Mouse (Mus musculus) A20 (cell line): Measurements from ENCODE around the gene Elovl5.
A peak's percentile ranks its signal among the peaks of the same experiment; 100 is the strongest.

Experiments used
- DNase-seq: peaks from one replicate; pipeline ENCODE4 v3.0.0-alpha.2; 2011; ENCODE audit warnings: low read depth, low spot score

The Elovl5 gene

DNA sequence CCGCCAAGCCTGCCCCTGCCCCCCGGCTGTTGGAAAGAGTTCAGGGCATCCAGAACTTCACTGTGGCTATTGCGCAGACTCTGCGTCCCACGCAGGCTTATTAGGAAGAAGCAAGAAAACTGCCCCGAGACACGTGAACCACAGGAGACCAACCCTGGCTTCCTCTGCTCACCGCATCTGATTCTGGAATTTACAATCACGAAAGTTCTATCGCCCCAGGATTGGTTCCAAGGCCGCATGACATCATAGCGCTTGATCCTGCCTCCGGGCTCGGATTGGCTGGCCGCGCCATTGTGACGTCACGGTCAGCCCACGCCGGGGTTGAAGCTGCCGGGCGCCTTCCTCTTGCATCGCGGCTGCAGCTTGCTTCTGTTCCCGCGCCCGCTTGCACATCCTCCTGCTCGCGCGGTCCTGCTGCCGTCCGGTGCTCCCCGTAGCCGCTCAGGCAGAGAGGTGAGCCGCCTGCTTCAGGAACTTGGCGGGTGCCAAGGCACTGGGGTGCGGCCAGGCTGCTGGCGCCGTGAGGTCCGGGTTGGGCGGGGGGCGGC lies at the start of gene Elovl5:
TSS of gene Elovl5 (plus strand) at position 291 of the 548 bp plus-strand sequence.
- DNase-seq = peak; percentile 98

DNA sequence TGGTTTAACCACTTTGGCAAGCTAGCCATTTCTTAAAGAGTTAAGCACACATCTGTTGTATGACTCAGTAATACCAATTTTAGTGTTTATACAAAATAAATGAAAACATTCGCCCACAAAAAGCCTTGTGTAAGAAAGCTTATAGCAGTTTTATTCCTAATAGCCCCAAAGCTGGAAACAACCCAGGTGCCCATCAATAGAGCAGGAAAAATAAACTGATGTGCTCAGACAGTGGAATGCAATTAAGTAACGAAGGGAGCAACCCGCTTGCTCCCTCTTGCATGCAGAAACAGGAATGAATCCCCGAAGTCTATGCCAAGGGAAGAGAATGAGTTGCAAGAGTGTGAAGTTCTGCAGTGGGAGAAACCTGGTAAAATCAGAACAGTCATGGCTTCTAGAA lies 25.7 kb upstream of the Elovl5 start:
- DNase-seq = no peak

DNA sequence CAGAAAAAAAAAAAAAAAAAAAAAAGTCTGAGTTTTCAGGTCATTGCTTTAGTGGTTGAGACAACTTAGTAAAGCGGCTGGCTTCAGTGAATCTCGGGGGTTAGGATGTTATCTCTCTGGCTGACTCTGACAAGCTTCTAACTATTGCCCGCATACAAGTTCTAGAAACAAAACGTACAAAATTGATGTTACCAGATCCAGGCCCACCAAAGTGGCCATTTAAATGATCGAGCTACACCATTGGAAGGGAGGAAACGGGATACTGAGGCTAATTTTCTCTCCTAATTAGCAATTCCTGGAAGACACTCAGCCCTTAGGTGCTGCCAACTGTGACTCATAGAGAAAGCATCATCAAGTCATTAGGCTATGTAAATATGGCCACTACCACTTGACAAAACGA lies 18.6 kb upstream of the Elovl5 start:
- no peak for DNase-seq

DNA sequence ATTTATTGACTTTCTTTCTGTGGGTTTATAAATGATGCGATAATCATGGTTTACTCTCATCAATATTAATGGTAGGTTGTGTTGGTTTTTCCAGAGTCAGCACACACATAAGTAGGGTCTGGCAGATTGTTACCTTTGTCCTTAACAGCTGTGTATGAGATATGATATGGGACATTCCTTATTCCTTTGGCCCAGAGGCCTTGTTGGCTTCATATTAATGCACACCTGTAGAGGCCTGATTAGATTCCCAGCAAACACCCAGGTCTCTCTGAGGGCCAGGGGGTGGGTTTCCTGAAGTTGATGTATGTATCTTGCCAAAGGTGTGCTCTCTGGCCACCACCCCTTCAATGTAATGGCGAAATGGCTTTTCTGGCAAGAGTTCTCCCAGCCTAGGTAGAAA lies 13.0 kb upstream of the Elovl5 start:
- no peak for DNase-seq

DNA sequence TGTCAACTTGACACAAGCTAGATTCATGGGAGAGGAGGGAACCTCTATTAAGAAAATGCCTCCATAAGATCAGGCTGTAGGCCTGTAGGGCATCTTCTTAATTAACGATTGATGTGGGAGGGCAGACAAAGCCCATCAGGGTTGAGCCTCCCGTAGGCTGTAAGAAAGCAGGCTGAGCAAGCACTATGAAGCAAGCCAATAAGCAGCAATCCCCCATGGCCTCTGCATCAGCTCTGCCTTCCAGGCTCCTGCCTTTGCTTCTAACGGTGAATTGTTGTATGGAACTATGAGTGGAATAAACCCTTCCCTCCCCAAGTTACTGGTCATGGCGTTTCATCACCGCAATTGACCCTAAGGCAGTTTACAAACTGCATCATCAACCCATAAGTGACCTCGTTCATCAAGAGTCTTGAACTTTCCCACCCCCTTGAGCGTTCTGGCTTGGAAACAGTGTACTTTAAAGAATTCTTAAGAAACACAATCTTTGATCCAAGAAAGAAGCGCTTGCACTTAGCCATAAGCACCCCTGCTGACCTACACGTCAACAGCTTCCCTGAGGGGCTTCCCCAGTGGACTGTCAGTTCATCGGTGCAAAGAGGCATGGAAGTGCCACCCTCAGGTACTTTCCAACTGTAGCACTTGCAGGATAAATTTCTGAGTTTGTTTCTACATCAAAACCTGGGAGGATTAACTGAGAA lies 7.4 kb upstream of the Elovl5 start:
- no peak for DNase-seq

DNA sequence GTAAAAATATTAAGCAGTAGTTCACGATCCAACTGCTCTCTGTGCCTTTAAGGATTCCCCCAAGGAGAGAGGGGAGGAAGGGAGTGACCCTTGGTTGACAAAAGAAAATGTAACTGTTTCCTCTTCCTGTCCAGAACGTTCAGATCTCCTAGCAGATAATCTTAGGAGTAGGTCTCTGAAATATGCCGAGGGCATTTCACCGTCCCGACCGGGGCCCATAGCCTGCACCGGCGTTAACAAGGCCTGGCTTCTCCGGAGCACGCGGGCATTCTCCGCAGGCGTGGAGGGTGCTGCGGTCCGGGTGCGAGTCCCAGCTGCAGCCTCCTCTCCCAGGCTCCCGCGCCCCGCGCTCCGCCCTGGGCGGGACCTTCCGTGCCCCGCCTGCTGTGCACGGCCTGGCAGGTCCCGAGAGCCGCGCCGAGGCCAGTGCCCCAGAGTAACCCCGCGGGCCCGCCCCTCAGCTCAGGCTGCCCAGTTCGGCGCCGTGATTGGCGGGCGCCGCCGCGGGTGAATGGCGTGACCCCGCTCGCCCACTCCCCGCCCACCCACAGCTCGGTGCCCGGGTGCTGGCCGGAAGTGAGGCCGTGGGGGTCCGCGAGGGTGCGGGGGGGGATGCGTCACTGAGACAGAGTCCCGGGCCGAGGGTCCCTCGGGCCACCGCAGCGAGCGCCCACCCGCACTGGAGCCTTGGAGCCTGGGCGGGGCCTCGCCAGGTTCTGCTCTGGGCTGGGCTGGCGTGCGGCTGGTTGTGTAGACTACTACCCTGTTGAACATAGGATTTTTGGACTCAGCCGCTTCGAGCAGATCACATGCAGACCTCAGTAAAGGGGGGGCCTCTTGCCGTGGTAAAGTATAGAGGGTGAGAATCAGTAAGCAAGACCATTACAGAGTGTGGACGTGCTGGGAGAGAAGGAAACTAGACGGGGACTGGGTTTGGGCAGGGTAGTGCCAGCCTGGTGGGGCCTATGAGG lies 6.6 kb upstream of the Elovl5 start:
- DNase-seq = peak; percentile 96

DNA sequence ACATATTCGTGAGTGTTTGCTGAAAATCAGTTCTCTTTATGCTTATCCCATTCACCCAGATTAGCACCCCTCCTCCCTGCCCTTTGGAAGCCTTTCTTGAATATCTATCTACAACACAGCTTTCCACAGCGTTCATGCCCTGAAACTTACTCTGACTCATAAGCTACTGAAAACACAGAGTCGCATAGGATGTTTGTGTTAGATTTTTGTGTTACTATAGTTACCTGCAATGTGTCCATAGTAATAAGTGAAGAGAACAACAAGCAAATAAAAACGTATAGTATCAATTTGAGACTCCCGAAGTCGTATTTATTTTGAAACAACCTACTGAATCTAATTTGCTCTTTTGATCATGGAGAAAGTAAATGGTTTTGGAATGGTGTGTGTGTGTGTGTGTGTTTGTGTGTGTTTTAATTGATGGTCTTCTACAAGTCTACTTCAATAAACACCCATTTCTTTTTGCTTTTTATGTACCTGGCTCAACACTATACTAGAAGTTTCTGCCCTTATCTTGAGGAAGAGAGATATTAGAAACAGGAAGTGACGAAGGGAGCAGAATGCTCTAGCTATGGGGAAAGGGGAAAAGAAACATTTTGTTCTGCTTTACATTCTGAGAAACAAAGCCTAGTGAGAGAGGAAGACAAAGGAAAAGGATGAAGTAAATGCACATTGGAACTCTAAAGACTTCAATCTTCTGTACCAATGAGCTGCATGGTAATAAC lies 5.5 kb upstream of the Elovl5 start:
- DNase-seq = peak; percentile 67

DNA sequence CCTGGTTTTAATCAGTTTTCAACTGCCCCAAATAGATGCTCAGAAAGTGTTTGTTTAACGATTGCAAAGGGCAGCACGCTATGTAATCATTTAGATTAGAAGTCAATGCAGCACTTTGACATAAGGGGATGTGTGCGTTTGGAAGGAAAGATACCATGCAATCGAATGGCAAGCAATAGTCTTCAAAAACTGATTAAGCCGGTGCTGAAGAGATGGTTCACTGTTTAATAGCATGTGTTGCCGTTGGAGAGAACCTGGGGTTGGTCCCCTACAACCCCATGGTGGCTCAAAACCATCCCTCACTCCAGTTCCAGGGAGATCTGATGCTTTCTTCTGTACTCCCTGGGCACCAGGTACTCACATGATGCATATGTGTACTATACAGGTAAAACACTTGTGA lies 4.9 kb upstream of the Elovl5 start:
- DNase-seq = no peak

DNA sequence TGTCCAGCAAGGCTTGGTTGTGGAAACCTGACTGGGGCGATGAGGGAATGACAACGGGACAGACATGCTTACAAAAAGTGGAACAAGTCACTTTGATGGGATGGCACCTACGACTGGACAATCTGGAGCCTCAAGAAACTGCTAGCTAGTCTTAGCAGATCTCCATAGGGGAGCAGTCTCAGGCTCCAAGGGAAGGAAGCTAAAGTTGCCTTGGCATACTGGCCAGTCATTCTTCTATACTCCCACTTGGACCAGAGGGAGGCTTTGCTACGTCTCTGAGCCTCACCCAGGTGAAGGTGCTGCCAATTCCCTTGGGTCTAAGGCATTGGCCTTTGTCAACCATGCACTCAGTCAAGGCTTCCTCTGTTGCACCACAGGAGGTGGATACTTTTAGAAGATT lies 2.5 kb upstream of the Elovl5 start:
- DNase-seq = no peak

DNA sequence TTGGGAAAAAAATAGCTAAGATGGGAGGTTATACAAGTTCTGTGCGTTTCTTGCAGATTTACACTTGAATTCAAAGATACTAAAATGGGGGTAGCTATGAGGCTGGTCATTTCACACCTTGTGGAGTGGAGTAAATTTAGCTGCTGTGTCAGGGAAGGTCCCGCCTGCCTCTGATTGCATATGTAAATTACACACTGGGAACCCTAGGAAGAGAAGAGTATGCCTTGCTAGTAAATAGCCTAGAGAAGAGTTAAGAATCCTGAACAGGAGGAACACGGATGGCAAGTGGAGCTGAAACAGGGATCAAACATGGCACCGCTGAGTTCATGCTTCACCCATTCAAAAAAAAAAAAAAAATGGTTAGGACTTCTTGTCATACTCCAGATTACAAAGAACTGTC lies 1.4 kb upstream of the Elovl5 start:
- no peak for DNase-seq

DNA sequence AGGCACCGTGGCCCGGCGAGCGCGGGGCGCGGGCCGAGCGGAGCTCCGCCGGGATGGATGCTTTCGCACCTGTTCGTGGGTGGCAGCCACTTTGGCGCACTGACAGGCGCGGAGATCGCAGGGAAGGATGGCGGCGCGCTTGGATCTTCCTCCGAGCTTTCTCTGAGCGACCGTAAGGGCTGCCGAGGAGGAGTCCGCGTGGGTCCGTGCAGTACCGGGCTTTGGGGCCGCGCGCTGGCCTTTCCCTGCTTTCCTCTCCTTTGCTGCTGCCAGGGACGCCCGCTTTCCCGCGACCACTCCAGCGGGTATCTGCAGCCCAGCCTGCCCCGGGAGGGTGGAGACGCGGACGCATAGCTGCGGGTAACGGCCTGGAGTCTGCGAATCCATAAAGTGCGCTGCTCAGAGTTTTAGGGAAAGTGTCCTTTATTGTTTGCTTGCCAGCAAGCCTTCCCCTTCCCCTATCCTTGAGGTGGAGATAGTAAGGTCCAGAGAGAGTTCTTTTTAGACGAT lies 513 bp downstream of the Elovl5 start:
- DNase-seq = no peak

DNA sequence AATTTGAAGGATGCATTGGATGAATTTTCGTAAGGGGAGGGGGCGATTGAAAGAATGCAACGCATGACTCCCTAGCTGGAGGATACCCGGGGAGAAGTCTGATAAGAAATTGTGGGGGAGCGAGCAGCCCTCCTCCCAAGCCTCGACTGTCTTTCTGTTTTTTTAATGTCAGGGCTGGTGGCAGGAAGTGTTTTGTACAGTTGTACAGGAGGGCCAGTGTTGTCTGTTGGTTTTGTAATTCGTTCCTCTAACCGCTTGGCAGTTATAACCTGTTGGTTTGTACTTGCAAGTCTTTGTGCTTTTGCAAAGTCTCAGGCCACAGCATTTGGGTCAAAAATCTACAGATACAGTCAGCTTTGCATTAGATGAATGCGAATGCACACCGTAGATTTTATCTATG lies 1.0 kb downstream of the Elovl5 start:
- DNase-seq = peak; percentile 34

DNA sequence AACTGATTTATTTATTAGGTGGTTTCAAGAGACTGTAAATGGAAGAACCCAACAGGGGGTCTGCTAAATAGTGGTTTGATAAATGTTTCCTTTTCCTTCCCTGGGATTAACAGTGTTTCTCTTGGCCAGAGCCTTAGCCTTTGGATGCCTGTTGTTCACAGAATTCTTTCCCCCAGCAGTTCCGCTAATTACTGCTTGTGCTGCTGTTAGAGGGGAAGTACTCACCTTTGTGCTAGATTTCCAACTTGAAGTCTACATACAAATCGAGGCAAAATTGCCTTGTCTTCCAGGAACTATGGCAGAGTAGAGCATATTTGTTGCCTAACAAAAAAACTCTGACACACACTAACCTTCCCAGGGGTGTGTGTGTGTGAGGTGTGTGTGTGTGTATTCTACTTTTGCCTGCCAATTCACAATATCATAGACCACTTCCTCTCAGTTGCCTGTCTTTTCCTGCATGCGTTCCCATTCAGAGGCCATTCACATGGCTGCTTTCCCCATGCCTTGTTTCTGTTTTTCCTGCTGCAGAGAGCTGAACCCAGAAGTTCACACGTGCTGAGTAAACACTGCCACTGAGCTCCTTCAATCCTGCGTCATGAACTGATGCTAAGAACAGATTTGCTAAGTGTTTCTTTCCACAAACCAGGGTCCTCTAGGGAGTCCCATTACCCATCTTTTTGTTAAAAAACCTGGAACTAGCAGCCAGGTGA lies 2.0 kb downstream of the Elovl5 start:
- DNase-seq = no peak

DNA sequence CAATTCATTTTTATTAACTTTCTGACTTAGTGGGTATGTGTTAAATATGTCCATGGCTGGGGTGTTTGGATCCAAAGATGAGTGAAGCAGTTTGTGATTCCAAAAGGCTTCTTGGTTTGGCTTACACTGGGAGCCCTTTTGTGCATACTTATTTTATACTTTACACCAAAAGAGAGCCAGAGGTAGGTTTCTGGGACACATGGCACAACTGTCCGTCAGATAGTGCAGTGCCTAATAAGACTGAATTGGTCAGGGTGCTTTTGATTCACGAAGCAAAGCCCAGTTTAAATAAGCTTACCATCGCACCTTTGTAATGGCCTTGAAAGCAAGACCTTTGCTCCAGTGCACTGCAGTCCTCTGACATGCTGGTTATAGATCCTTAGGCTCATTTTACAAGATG lies 3.3 kb downstream of the Elovl5 start:
- DNase-seq = no peak

DNA sequence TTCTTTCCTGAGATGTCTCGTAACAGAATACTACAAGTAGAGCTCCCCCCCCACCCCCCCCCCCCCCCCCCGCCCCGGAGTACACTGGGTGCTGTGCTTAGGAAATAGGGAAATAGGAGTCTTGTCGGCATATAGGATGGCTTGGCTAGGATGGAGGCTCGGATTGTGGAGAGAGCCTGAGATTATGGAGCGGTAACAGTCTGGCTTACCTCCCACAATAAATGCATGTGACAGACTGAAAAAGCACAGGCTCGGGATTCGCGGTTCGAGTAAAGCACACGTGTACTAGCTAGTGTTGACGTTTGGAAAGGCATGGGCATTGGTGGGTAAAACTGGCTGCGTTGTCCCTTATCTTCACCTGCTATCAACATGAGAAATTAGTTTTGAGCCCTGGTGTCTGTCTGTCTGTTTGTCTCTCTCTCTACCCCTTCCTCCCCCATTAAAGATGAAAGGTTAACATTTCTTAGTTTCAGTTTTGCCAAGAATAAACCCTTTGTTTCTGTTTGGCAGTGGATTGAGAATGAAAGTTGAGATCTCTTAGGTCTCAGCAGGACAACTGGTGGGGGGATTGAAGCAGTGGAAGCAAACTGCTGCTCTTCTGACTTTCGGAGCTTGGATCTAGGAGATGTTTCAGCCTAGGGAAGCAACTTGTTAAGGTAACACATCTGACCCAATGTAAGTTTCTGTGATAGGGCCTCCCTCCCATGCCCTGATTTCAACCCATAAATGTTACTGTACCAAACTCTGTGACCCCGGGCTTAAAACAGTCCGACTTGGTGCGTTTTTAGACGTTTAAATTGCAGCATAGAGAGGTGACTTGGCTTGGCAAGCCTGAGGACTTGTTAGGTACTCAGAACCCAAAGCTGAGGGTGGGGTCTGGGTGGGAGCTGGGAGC lies 4.4 kb downstream of the Elovl5 start:
- no peak for DNase-seq

DNA sequence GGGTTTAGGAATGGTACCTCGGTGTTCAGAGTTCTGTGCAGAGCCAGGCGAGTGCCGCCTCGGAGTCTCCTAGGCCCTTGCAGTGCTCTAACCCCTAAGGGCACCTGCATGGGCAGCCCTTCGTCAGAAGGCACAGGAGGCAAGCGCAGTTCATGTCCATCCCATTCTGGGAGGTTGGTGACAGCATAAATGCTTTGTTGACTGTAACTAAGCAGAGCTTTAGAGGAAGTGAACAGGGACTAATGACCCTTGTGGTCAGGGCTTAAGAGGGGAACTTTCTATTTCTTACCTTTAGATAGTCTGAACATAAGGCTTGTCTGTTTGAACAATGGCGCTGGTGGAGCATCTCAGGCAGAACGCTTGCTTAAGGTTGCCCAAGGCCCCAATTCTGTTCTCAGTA lies 6.6 kb downstream of the Elovl5 start:
- DNase-seq = no peak

DNA sequence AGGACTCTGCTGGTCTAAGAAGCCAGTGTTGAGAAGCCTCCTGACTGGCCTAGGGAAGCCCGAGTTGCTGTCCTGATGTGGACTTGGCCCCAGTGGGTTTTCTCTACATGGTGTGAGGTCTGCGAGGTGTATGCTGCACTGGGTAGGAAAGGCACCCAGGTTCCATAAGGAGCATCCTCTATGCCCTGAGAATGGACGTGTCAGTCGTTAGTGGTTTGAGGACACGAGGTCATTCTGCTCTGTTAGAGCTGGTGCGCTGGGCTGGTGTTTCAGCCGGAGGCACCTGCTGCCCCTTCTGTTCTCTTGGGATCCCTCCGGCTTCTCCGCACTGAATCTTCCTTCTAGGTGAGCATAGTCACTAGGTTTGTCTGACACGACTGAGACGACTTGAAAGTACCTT lies 7.0 kb downstream of the Elovl5 start:
- DNase-seq = no peak

DNA sequence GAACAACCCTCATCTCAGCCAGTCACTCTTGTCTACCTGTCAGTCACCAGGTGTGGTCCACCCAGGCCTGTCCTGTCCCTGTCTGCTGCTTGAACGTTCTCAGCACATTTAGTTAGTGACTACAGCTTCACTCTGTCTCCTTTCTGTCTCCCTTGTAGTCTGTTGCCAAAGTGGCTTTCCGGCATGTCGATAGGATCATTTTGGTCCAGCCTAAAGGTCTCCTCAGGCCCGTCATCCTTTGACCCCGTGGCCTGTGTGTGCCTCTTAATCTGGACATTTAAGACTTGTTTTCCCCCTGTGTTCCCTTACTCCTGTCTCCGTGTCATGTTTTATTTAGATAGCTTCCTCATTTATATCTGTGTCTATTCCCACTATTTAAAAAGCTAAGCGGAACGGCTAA lies 9.0 kb downstream of the Elovl5 start:
- DNase-seq = no peak

DNA sequence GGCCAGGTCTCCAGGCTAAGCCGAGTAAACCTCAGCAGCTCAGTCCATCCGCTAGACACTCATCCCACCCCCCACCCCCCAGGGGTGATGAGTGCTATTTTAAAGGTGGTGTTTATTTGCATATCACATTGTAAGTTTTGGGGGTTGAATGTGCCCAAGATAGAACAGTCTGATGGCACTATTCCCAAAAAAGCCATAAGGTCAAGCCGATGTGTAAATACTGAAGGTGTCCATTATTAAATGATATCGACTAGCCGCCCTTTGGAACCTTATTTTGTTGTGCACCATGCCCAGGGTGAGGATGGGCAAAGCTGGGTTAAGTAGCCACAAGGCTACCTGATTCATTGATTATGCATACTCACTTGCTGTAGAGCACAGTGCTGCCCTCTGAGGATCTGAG lies 9.7 kb downstream of the Elovl5 start:
- no peak for DNase-seq

DNA sequence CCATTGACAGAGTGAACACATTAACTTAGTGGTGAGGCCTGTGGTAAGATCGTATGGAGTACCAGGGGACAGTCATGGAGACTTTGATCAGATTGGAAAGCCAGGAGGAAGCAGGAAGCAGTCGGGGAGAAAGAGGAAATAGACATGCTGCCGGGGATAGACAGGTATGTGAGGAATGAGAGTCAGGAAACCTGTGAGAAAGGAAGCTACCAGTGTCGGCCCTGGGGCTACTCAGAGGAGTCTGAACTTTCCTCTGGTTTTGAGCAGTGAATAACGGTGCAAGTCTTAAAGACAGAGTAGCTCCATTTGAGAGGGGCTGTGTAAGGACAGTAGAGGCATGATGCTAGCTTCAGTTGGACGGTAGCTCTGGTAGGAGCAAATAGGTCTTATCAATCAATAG lies 10.3 kb downstream of the Elovl5 start:
- DNase-seq = no peak
